Mouse (Mus musculus) lung, postnatal 0 days (tissue): ENCODE measurements at regions not wholly inside any gene's neighbourhood (a gene's known extent, or its start where the extent isn't known, plus 50 kb on each side); places are given as distances from the start of the nearest gene placed in this dataset.

Experiments used
- ATAC-seq: fragments of 200-750 bp; cut with Nextera tagmentation; 2 replicates; pipeline ENCODE4 v1.8.0; 2017; ENCODE audit warnings: moderate library complexity
- DNase-seq: peaks from one replicate; pipeline ENCODE4 v3.0.0-alpha.2; 2016; ENCODE audit warnings: low spot score
- H3K27ac ChIP-seq: fragments of 300-500 bp; sonication (generic); 2 replicates; pipeline ENCODE4 v1.5.1; 2014; ENCODE audit warnings: antibody characterized with exemption, mild to moderate bottlenecking, low read length, mixed read lengths
- H3K27me3 ChIP-seq: fragments of 300-500 bp; sonication (generic); replicated peaks from 2 replicates; pipeline ENCODE4 v1.6.1; 2014; ENCODE audit warnings: low read length, mixed read lengths; ENCODE audit not compliant: insufficient read depth
- H3K36me3 ChIP-seq: fragments of 300-500 bp; sonication (generic); 2 replicates; pipeline ENCODE4 v1.6.1; 2014; ENCODE audit warnings: low read length, mixed read lengths; ENCODE audit not compliant: insufficient read depth
- H3K4me1 ChIP-seq: fragments of 300-500 bp; sonication (generic); 2 replicates; pipeline ENCODE4 v1.6.1; 2014; ENCODE audit warnings: antibody characterized with exemption, low read depth, low read length, mixed read lengths; ENCODE audit not compliant: insufficient read depth
- H3K4me2 ChIP-seq: fragments of 300-500 bp; sonication (generic); replicated peaks from 2 replicates; pipeline ENCODE4 v1.6.1; 2014; ENCODE audit warnings: low read depth, mild to moderate bottlenecking, low read length, moderate library complexity, mixed read lengths
- H3K4me3 ChIP-seq: fragments of 300-500 bp; sonication (generic); 2 replicates; pipeline ENCODE4 v1.5.1; 2014; ENCODE audit warnings: low read depth, low read length
- H3K9ac ChIP-seq: fragments of 300-500 bp; sonication (generic); replicated peaks from 2 replicates; pipeline ENCODE4 v1.6.1; 2014; ENCODE audit warnings: low read depth, mild to moderate bottlenecking
- H3K9me3 ChIP-seq: fragments of 300-500 bp; sonication (generic); 2 replicates; pipeline ENCODE4 v1.6.1; 2016; ENCODE audit warnings: low read length, mixed read lengths
- CTCF ChIP-seq: IDR thresholded peaks from 2 replicates; pipeline ENCODE4 v1.5.1; 2016; ENCODE audit warnings: antibody characterized with exemption, mild to moderate bottlenecking
- EP300 ChIP-seq: IDR thresholded peaks from 2 replicates; pipeline ENCODE4 v1.6.1; 2016; ENCODE audit warnings: antibody characterized with exemption, mild to moderate bottlenecking, control low read depth
- WGBS: fragments of 180-500 bp; shearing (Covaris S2); extraction: QIAGEN DNeasy Blood & Tissue Kit; methylation state at CpG from one replicate; pipeline ENCODE4 v1.1.7; 2014; 5-methylcytosine and 5-hydroxymethylcytosine counted together

- ATAC-seq, result peak; percentile 95
- no peaks in the 10 kb centered on the region for H3K9me3 ChIP-seq
- H3K4me3 ChIP-seq, result no peak overlapping the region
- TF ChIP-seq EP300, result peak; percentile 99
- no peak for TF ChIP-seq CTCF
- DNase-seq, result peak; percentile 81
- H3K27me3 ChIP-seq, result no peaks in the 10 kb centered on the region
- peak overlapping the region; percentile 14; the same call in 1 of the 2 replicates for H3K4me2 ChIP-seq
- H3K4me1 ChIP-seq, result no peaks in the 10 kb centered on the region
- WGBS, result 16% methylated on average over 9 of the region's 9 CpGs
- peak overlapping the region; percentile 55 for H3K27ac ChIP-seq
- H3K36me3 ChIP-seq, result no peaks in the 10 kb centered on the region
- no peak overlapping the region for H3K9ac ChIP-seq
Measured at GRCm38 (mm10) chr13:107238364-107239034, 216.6 kb upstream of the Kif2a start.

GRCm38 (mm10) chr13:107219456-107219855 lies 197.5 kb upstream of the Kif2a start:
- no peak for TF ChIP-seq EP300
- no peak for TF ChIP-seq CTCF
- ATAC-seq, result peak; percentile 67
- Histone ChIP-seq H3K4me1 (no peaks in the 10 kb centered on the region), H3K36me3 (no peaks in the 10 kb centered on the region), H3K4me3 (no peak overlapping the region), H3K27ac (no peak overlapping the region), H3K9ac (no peak overlapping the region), H3K9me3 (no peaks in the 10 kb centered on the region), H3K27me3 (no peaks in the 10 kb centered on the region), H3K4me2 (no peak overlapping the region)
- DNase-seq, result peak; percentile 51
- WGBS, result 42% methylated on average over 5 of the region's 5 CpGs

DNA sequence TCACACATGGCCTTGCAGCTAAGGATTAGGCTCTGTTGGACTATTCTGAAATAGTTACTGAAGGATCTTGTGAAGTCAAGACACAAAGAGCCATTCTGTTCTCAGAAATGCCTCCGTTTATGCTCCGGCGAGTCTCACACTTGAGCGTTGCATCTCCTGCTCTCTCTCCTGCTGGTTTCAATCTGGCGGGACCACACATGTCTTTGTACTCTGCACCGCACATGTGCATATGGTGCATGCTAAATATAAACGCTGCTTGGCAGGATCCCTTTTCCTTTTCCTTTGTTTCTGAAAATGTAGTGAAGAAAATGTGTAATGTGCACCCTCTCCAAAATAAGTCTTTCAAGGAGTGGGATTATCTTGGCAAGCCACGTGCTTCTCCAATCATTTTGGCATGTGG lies 196.4 kb upstream of the Kif2a start:
- no peaks in the 10 kb centered on the region for H3K27me3 ChIP-seq
- no peak for TF ChIP-seq EP300
- TF ChIP-seq CTCF, result no peak
- no peaks in the 10 kb centered on the region for H3K4me1 ChIP-seq
- ATAC-seq (no peak), DNase-seq (no peak)
- H3K4me2 ChIP-seq, result no peak overlapping the region
- 81% methylated on average over 8 of the region's 8 CpGs for WGBS
- H3K4me3 ChIP-seq, result no peak overlapping the region
- no peak overlapping the region for H3K9ac ChIP-seq
- H3K36me3 ChIP-seq, result no peaks in the 10 kb centered on the region
- H3K9me3 ChIP-seq, result no peaks in the 10 kb centered on the region
- no peak overlapping the region for H3K27ac ChIP-seq

- Histone ChIP-seq H3K4me2 (no peak overlapping the region), H3K27me3 (no peaks in the 10 kb centered on the region), H3K9me3 (no peaks in the 10 kb centered on the region), H3K36me3 (no peaks in the 10 kb centered on the region), H3K4me3 (no peak overlapping the region), H3K4me1 (no peaks in the 10 kb centered on the region), H3K9ac (no peak overlapping the region), H3K27ac (no peak overlapping the region)
- no peak for ATAC-seq
- TF ChIP-seq CTCF, result no peak
- TF ChIP-seq EP300, result no peak
- WGBS, result 66% methylated on average over 6 of the region's 6 CpGs
- DNase-seq, result no peak
Measured at GRCm38 (mm10) chr13:107217825-107218224, 195.9 kb upstream of the Kif2a start.

DNA sequence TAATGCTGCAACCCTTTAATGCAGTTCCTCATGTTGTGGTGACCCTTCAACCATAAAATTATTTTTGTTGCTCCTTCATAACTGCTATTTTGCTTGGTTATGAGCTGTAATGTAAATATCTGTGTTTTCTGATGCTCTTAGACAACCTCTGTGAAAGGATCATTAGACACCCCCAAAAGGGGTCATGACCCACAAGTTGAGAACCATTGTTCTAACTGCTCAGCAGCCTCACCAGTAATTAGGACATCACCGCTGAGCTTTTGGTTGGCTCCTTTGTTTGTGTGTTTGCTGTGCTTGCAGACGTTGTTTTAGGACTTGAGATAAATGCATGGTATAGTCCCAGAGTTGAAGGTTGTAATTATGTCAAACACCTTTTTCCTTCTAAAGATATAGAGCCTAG lies 191.4 kb upstream of the Kif2a start:
- ATAC-seq (no peak), DNase-seq (no peak)
- Histone ChIP-seq H3K27ac (no peak overlapping the region), H3K4me1 (no peaks in the 10 kb centered on the region), H3K9ac (no peak overlapping the region), H3K4me2 (no peak overlapping the region), H3K27me3 (no peaks in the 10 kb centered on the region), H3K4me3 (no peak overlapping the region), H3K36me3 (no peaks in the 10 kb centered on the region), H3K9me3 (no peaks in the 10 kb centered on the region)
- no peak for TF ChIP-seq EP300
- TF ChIP-seq CTCF, result no peak
- 35% methylated on average over 2 of the region's 2 CpGs for WGBS

DNA sequence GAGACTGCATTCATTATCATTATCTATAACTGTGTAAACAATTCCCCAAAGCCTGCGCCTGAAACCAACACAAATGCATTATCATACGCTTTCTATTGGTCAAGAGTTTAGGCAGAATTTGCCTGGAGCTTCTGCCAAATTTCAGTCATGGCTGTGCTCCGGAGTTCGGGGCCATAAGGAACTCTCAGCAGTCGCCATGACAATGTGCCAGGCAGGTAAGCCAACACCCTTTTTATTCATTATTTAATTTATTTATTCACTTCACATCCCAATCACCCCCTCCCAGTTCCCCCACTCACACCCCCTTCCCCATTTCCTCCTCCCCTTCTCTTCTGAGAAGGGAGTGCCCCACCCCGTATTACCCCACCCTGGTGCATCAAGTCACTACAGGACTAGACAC lies 188.8 kb upstream of the Kif2a start:
- no peaks in the 10 kb centered on the region for H3K9me3 ChIP-seq
- no peak overlapping the region for H3K27ac ChIP-seq
- no peaks in the 10 kb centered on the region for H3K36me3 ChIP-seq
- no peaks in the 10 kb centered on the region for H3K27me3 ChIP-seq
- H3K4me1 ChIP-seq, result 0 out of 2 replicates have a peak, but pooled peaks cover 3% of the 10 kb centered on the region
- WGBS, result 53% methylated on average over 6 of the region's 6 CpGs
- no peak overlapping the region for H3K9ac ChIP-seq
- no peak overlapping the region for H3K4me2 ChIP-seq
- H3K4me3 ChIP-seq, result no peak overlapping the region
- TF ChIP-seq EP300 (no peak), CTCF (no peak)
- ATAC-seq, result no peak
- DNase-seq, result no peak
